Mouse (Mus musculus) R1 (cell line): ENCODE data around the gene Ftcd.

ENCODE experiments used
- DNase-seq: peaks from one replicate; pipeline ENCODE4 v3.0.0-alpha.2; 2018; ENCODE audit warnings: low read depth, low spot score

Ftcd gene

GRCm38 (mm10) chr10:76575374-76575773 lies at the start of gene Ftcd:
Gene Ftcd, plus strand, starts transcription at chr10:76575648.
- no peak for DNase-seq

GRCm38 (mm10) chr10:76530922-76531321 lies 44.5 kb upstream of the Ftcd start:
- no peak for DNase-seq

- peak; percentile 97 for DNase-seq
Observed at GRCm38 (mm10) chr10:76531375-76531774, 44.1 kb upstream of the Ftcd start, which contains the start of gene Lss. Gene Lss, plus strand, starts transcription at chr10:76531588.

- no peak for DNase-seq
Observed at GRCm38 (mm10) chr10:76531828-76532227, 43.6 kb upstream of the Ftcd start.

GRCm38 (mm10) chr10:76535526-76535925 lies 39.9 kb upstream of the Ftcd start:
- no peak for DNase-seq

- DNase-seq = no peak
Observed at GRCm38 (mm10) chr10:76537619-76538018, 37.8 kb upstream of the Ftcd start.

GRCm38 (mm10) chr10:76541336-76542085 lies 33.9 kb upstream of the Ftcd start:
- DNase-seq = no peak

- DNase-seq = no peak
Observed at GRCm38 (mm10) chr10:76542636-76543375, 32.6 kb upstream of the Ftcd start.

- DNase-seq = no peak
Observed at GRCm38 (mm10) chr10:76546566-76546965, 28.9 kb upstream of the Ftcd start.

GRCm38 (mm10) chr10:76548218-76548617 lies 27.2 kb upstream of the Ftcd start:
- no peak for DNase-seq

- DNase-seq = peak; percentile 43
Observed at GRCm38 (mm10) chr10:76550458-76550857, 25.0 kb upstream of the Ftcd start.

- DNase-seq = peak; percentile 73
Observed at GRCm38 (mm10) chr10:76551556-76551955, 23.9 kb upstream of the Ftcd start.

GRCm38 (mm10) chr10:76554061-76554460 lies 21.4 kb upstream of the Ftcd start:
- no peak for DNase-seq

GRCm38 (mm10) chr10:76561972-76562371 lies 13.5 kb upstream of the Ftcd start, which contains the start of gene Spatc1l:
Gene Spatc1l, plus strand, starts transcription at chr10:76562272.
- DNase-seq = no peak

GRCm38 (mm10) chr10:76569996-76570685 lies 5.3 kb upstream of the Ftcd start:
- peak; percentile 39 for DNase-seq

GRCm38 (mm10) chr10:76571070-76571469 lies 4.4 kb upstream of the Ftcd start:
- DNase-seq = no peak

GRCm38 (mm10) chr10:76572151-76572550 lies 3.3 kb upstream of the Ftcd start:
- DNase-seq = no peak

GRCm38 (mm10) chr10:76576920-76577319 lies 1.5 kb downstream of the Ftcd start:
- DNase-seq = no peak

GRCm38 (mm10) chr10:76584138-76584537 lies 8.7 kb downstream of the Ftcd start:
- no peak for DNase-seq

- no peak for DNase-seq
Observed at GRCm38 (mm10) chr10:76586190-76586589, 10.7 kb downstream of the Ftcd start.

GRCm38 (mm10) chr10:76590197-76590596 lies 14.7 kb downstream of the Ftcd start:
- no peak for DNase-seq

GRCm38 (mm10) chr10:76596338-76596737 lies 20.9 kb downstream of the Ftcd start:
- no peak for DNase-seq
